Mouse (Mus musculus) ovary, adult 18-20 months (tissue): ENCODE results near the gene St8sia6.
"Not testable (repeated sequence)": the region's sequence is repeated elsewhere in the genome, so short reads cannot be mapped to it uniquely, and the experiment has no call there.

Experiments used
- DNase-seq: peaks from one replicate; pipeline ENCODE4 v3.0.0; 2022; ENCODE audit warnings: low spot score, mixed read lengths

St8sia6 gene

GRCm38 (mm10) chr2:13630136-13630832, 163.6 kb downstream of the St8sia6 start:
- DNase-seq = no peak

GRCm38 (mm10) chr2:13603636-13604035, 190.2 kb downstream of the St8sia6 start:
- not testable (repeated sequence) for DNase-seq

- no peak for DNase-seq
Observed at GRCm38 (mm10) chr2:13603093-13603492, 190.8 kb downstream of the St8sia6 start.
